Mouse (Mus musculus): ENCODE results near the gene Lefty1. TPM values are rescaled to one million over a fixed set of nuclear protein-coding genes. Genes with fewer than 3 reads are reported as not detected.

The Lefty1 gene
- polyA plus RNA-seq, 1 experiment from 2014 or later, result 4.2 TPM

DNA sequence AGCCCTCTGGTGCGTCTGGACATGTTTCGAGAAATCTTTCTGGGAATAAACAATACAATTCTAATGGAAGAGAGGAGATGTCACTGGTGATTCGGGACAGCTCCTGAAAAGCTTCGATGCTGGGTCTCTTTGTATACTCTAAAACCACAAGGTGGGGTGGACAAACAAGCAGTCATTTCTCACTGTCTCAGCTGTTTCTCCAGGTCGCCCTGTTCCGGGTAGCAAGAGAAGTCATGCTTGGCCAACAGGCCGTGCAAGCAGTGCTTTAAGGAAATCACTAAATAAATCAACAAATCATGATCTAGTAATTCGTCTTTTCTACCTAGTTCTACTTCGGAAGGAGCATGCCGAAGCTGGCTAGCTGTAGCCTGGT is 31.2 kb upstream of the Lefty1 start:
- peak overlapping the region; percentile 68 for H3K9ac ChIP-seq (ENCODE audit: low read length)
- H3K27ac ChIP-seq (ENCODE audit: low read length), result peak overlapping the region; percentile 87
- WGBS, result 25% methylated on average over 10 of the region's 10 CpGs
- peak overlapping the region; percentile 59 for H3K4me2 ChIP-seq (ENCODE audit: low read depth, low read length)
- peaks cover 9% of the 10 kb centered on the region; the same call in 1 of the 2 replicates for H3K4me1 ChIP-seq (ENCODE audit: control insufficient read depth, insufficient read depth, low read length)
- peaks cover 4% of the 10 kb centered on the region; the same call in 1 of the 2 replicates for H3K36me3 ChIP-seq (ENCODE audit: control insufficient read depth, insufficient read depth, low read length)
- ATAC-seq (ENCODE audit: insufficient read depth, low FRiP score), result peak; percentile 12; the same call in 1 of the 2 replicates
- no peaks in the 10 kb centered on the region for H3K27me3 ChIP-seq (ENCODE audit: control insufficient read depth, insufficient read depth, low read length)
- H3K9me3 ChIP-seq (replicated peaks; ENCODE audit: control insufficient read depth, low read length), result no peaks in the 10 kb centered on the region
- peak overlapping the region; percentile 78 for H3K4me3 ChIP-seq (replicated peaks; ENCODE audit: low read length)

GRCm38 (mm10) chr1:180904039-180904814 is 30.6 kb upstream of the Lefty1 start, which contains the start of gene Pycr2:
Pycr2 (plus strand) TSS chr1:180904293.
- Histone ChIP-seq H3K4me1 (ENCODE audit: control insufficient read depth, insufficient read depth, low read length) (peaks cover 9% of the 10 kb centered on the region; the same call in 1 of the 2 replicates), H3K36me3 (ENCODE audit: control insufficient read depth, insufficient read depth, low read length) (peaks cover 4% of the 10 kb centered on the region; the same call in 1 of the 2 replicates), H3K4me3 (replicated peaks; ENCODE audit: low read length) (peak within 1 kb of the TSS; percentile 78), H3K9ac (ENCODE audit: low read length) (peak within 1 kb of the TSS; percentile 85), H3K27me3 (ENCODE audit: control insufficient read depth, insufficient read depth, low read length) (no peaks in the 10 kb centered on the region), H3K27ac (ENCODE audit: low read length) (peak within 1 kb of the TSS; percentile 87), H3K9me3 (replicated peaks; ENCODE audit: control insufficient read depth, low read length) (no peaks in the 10 kb centered on the region), H3K4me2 (ENCODE audit: low read depth, low read length) (peak within 1 kb of the TSS; percentile 87)
- ATAC-seq (ENCODE audit: insufficient read depth, low FRiP score), result peak; percentile 98
- under 1% methylated on average over 52 of the region's 52 CpGs for WGBS

DNA sequence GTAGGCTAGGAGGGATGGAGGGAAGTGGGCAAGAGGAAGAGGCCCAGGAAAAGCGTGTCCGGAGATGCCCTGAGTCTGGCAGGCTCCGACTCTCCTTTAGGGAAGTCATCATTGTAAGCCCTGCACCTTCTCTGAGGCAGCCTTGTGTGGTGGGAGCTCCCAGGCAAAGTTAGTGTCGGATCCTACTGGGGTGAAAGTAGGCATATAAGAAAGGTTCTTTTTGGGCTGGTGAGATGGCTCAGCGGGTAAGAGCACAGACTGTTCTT is 30.1 kb upstream of the Lefty1 start:
- Histone ChIP-seq H3K27me3 (ENCODE audit: control insufficient read depth, insufficient read depth, low read length) (no peaks in the 10 kb centered on the region), H3K9ac (ENCODE audit: low read length) (peak overlapping the region; percentile 85), H3K27ac (ENCODE audit: low read length) (peak overlapping the region; percentile 83), H3K9me3 (replicated peaks; ENCODE audit: control insufficient read depth, low read length) (no peaks in the 10 kb centered on the region), H3K4me1 (ENCODE audit: control insufficient read depth, insufficient read depth, low read length) (peaks cover 9% of the 10 kb centered on the region; the same call in 1 of the 2 replicates), H3K36me3 (ENCODE audit: control insufficient read depth, insufficient read depth, low read length) (peaks cover 4% of the 10 kb centered on the region; the same call in 1 of the 2 replicates), H3K4me3 (replicated peaks; ENCODE audit: low read length) (peak overlapping the region; percentile 78), H3K4me2 (ENCODE audit: low read depth, low read length) (peak overlapping the region; percentile 87)
- no peak for ATAC-seq (ENCODE audit: insufficient read depth, low FRiP score)
- 5% methylated on average over 5 of the region's 5 CpGs for WGBS

- peaks cover 9% of the 10 kb centered on the region; the same call in 1 of the 2 replicates for H3K4me1 ChIP-seq (ENCODE audit: control insufficient read depth, insufficient read depth, low read length)
- 55% methylated on average over 6 of the region's 6 CpGs for WGBS
- no peaks in the 10 kb centered on the region for H3K9me3 ChIP-seq (replicated peaks; ENCODE audit: control insufficient read depth, low read length)
- no peak overlapping the region for H3K27ac ChIP-seq (ENCODE audit: low read length)
- H3K27me3 ChIP-seq (ENCODE audit: control insufficient read depth, insufficient read depth, low read length), result no peaks in the 10 kb centered on the region
- peak overlapping the region; percentile 78 for H3K4me3 ChIP-seq (replicated peaks; ENCODE audit: low read length)
- ATAC-seq (ENCODE audit: insufficient read depth, low FRiP score), result no peak
- H3K36me3 ChIP-seq (ENCODE audit: control insufficient read depth, insufficient read depth, low read length), result peaks cover 4% of the 10 kb centered on the region; the same call in 1 of the 2 replicates
- peak overlapping the region; percentile 87 for H3K4me2 ChIP-seq (ENCODE audit: low read depth, low read length)
- peak overlapping the region; percentile 85 for H3K9ac ChIP-seq (ENCODE audit: low read length)
Measured at GRCm38 (mm10) chr1:180905307-180905706, 29.5 kb upstream of the Lefty1 start.

DNA sequence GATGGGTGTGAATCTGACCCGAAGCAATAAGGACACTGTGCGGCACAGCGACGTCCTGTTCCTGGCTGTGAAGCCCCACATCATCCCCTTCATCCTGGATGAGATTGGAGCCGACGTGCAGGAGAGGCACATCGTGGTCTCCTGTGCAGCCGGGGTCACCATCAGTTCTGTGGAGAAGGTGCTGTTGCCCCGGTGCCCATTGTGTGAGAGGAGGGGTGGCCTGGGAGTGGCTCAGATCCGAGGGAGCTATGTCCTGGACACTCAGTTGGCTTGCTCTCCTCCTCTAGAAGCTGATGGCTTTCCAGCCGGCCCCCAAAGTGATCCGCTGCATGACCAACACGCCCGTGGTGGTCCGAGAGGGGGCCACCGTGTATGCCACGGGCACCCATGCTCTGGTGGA is 28.9 kb upstream of the Lefty1 start:
- no peak overlapping the region for H3K9ac ChIP-seq (ENCODE audit: low read length)
- no peak overlapping the region for H3K27ac ChIP-seq (ENCODE audit: low read length)
- no peak overlapping the region for H3K4me2 ChIP-seq (ENCODE audit: low read depth, low read length)
- no peaks in the 10 kb centered on the region for H3K9me3 ChIP-seq (replicated peaks; ENCODE audit: control insufficient read depth, low read length)
- no peaks in the 10 kb centered on the region for H3K27me3 ChIP-seq (ENCODE audit: control insufficient read depth, insufficient read depth, low read length)
- 93% methylated on average over 17 of the region's 17 CpGs for WGBS
- H3K4me3 ChIP-seq (replicated peaks; ENCODE audit: low read length), result no peak overlapping the region
- H3K4me1 ChIP-seq (ENCODE audit: control insufficient read depth, insufficient read depth, low read length), result peaks cover 9% of the 10 kb centered on the region; the same call in 1 of the 2 replicates
- no peak for ATAC-seq (ENCODE audit: insufficient read depth, low FRiP score)
- H3K36me3 ChIP-seq (ENCODE audit: control insufficient read depth, insufficient read depth, low read length), result peaks cover 4% of the 10 kb centered on the region; the same call in 1 of the 2 replicates

DNA sequence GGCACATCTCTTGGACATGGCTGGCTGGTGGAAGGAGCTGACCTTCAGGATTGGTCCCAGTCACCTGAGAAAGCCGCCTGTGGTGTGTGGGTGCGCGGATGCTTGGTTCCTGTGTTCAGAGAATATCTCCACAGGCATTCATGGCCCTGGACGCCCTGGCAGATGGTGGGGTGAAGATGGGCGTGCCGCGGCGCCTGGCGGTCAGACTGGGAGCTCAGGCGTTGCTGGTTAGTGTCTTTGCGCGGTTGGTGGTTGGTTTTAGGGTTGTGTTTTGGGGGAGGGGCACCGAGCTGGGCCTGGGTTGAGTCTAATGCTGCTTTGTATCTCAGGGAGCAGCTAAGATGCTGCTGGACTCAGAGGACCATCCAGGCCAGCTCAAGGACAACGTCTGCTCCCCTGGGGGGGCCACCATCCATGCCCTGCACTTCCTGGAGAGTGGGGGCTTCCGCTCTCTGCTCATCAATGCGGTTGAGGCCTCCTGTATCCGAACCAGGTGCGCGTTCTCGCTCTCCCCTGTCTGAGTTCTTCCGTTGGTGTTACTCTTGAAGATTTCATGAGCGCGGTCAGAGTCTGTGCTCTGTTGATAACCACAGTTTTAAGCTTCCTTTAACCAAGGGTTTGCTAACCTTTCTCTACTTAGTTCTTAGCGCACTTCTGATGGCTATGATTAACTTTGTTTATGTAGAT is 28.2 kb upstream of the Lefty1 start:
- H3K36me3 ChIP-seq (ENCODE audit: control insufficient read depth, insufficient read depth, low read length), result peaks cover 4% of the 10 kb centered on the region; the same call in 1 of the 2 replicates
- H3K4me2 ChIP-seq (ENCODE audit: low read depth, low read length), result no peak overlapping the region
- no peaks in the 10 kb centered on the region for H3K9me3 ChIP-seq (replicated peaks; ENCODE audit: control insufficient read depth, low read length)
- WGBS, result 89% methylated on average over 24 of the region's 24 CpGs
- H3K4me3 ChIP-seq (replicated peaks; ENCODE audit: low read length), result no peak overlapping the region
- H3K9ac ChIP-seq (ENCODE audit: low read length), result no peak overlapping the region
- no peaks in the 10 kb centered on the region for H3K27me3 ChIP-seq (ENCODE audit: control insufficient read depth, insufficient read depth, low read length)
- peaks cover 9% of the 10 kb centered on the region; the same call in 1 of the 2 replicates for H3K4me1 ChIP-seq (ENCODE audit: control insufficient read depth, insufficient read depth, low read length)
- H3K27ac ChIP-seq (ENCODE audit: low read length), result no peak overlapping the region
- no peak for ATAC-seq (ENCODE audit: insufficient read depth, low FRiP score)

GRCm38 (mm10) chr1:180911138-180911537 is 23.7 kb upstream of the Lefty1 start:
- peak overlapping the region; percentile 34 for H3K4me2 ChIP-seq (ENCODE audit: low read depth, low read length)
- no peaks in the 10 kb centered on the region for H3K4me1 ChIP-seq (ENCODE audit: control insufficient read depth, insufficient read depth, low read length)
- 43% methylated on average over 8 of the region's 8 CpGs for WGBS
- peak; percentile 57; the same call in 1 of the 2 replicates for ATAC-seq (ENCODE audit: insufficient read depth, low FRiP score)
- peaks cover 4% of the 10 kb centered on the region; the same call in 1 of the 2 replicates for H3K36me3 ChIP-seq (ENCODE audit: control insufficient read depth, insufficient read depth, low read length)
- no peaks in the 10 kb centered on the region for H3K9me3 ChIP-seq (replicated peaks; ENCODE audit: control insufficient read depth, low read length)
- H3K27ac ChIP-seq (ENCODE audit: low read length), result no peak overlapping the region
- H3K4me3 ChIP-seq (replicated peaks; ENCODE audit: low read length), result no peak overlapping the region
- no peaks in the 10 kb centered on the region for H3K27me3 ChIP-seq (ENCODE audit: control insufficient read depth, insufficient read depth, low read length)
- H3K9ac ChIP-seq (ENCODE audit: low read length), result no peak overlapping the region

DNA sequence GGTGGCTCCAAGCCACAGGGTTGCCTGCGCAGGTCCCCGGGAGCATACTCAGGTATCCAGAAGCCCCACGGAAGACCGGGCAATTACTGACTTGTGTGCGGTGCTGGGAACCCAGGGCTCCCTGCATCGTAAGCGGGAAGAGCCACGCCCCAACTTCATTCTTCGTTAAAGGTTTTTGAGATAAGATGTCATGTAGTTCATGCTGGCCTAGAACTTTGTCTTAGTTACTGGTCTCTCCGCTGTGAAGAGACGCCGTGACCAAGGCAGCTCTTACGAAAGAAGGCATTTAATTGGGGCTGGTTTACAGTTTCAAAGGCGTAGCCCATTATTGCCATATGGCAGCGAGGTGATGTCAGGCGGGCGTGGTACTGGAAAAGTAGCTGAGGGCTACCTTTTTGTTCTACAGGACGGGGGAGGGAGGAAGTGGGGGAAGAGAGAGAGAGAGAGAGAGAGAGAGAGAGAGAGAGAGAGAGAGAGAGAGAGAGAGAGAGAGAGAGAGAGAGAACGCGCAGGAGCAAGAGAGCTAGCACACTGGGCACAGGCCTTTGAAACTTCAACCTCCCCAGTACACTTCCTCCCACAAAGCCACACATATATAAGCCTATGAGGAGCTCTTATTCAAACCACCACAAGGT is 23.1 kb upstream of the Lefty1 start:
- no peaks in the 10 kb centered on the region for H3K27me3 ChIP-seq (ENCODE audit: control insufficient read depth, insufficient read depth, low read length)
- H3K36me3 ChIP-seq (ENCODE audit: control insufficient read depth, insufficient read depth, low read length), result peaks cover 4% of the 10 kb centered on the region; the same call in 1 of the 2 replicates
- H3K4me2 ChIP-seq (ENCODE audit: low read depth, low read length), result peak overlapping the region; percentile 34
- no peak overlapping the region for H3K27ac ChIP-seq (ENCODE audit: low read length)
- H3K9me3 ChIP-seq (replicated peaks; ENCODE audit: control insufficient read depth, low read length), result no peaks in the 10 kb centered on the region
- WGBS, result 48% methylated on average over 20 of the region's 20 CpGs
- no peak overlapping the region for H3K4me3 ChIP-seq (replicated peaks; ENCODE audit: low read length)
- no peak overlapping the region for H3K9ac ChIP-seq (ENCODE audit: low read length)
- no peak for ATAC-seq (ENCODE audit: insufficient read depth, low FRiP score)
- H3K4me1 ChIP-seq (ENCODE audit: control insufficient read depth, insufficient read depth, low read length), result no peaks in the 10 kb centered on the region

GRCm38 (mm10) chr1:180912792-180913191 is 22.0 kb upstream of the Lefty1 start:
- no peak overlapping the region for H3K27ac ChIP-seq (ENCODE audit: low read length)
- H3K27me3 ChIP-seq (ENCODE audit: control insufficient read depth, insufficient read depth, low read length), result no peaks in the 10 kb centered on the region
- H3K9ac ChIP-seq (ENCODE audit: low read length), result no peak overlapping the region
- no peaks in the 10 kb centered on the region for H3K9me3 ChIP-seq (replicated peaks; ENCODE audit: control insufficient read depth, low read length)
- H3K4me3 ChIP-seq (replicated peaks; ENCODE audit: low read length), result no peak overlapping the region
- 77% methylated on average over 5 of the region's 5 CpGs for WGBS
- no peak for ATAC-seq (ENCODE audit: insufficient read depth, low FRiP score)
- H3K4me1 ChIP-seq (ENCODE audit: control insufficient read depth, insufficient read depth, low read length), result no peaks in the 10 kb centered on the region
- no peaks in the 10 kb centered on the region for H3K36me3 ChIP-seq (ENCODE audit: control insufficient read depth, insufficient read depth, low read length)
- H3K4me2 ChIP-seq (ENCODE audit: low read depth, low read length), result no peak overlapping the region
